Mouse (Mus musculus): Measurements from ENCODE around the gene Rdh11.
"Not testable (repeated sequence)": the region's sequence is repeated elsewhere in the genome, so short reads cannot be mapped to it uniquely, and the experiment has no call there.

Gene Rdh11

GRCm38 (mm10) chr12:79192193-79192592 is at the start of gene Rdh11:
TSS of gene Rdh11 (minus strand) at chr12:79192293.
- no peak for DNase-seq (ENCODE audit: low spot score in 2 of 2)

- peak in 1 of 2 experiments; percentile 20 for DNase-seq (ENCODE audit: low spot score in 2 of 2)
These were observed 43.5 kb upstream of the Rdh11 start for GRCm38 (mm10) chr12:79235485-79236080.

GRCm38 (mm10) chr12:79217511-79217910 is 25.4 kb upstream of the Rdh11 start:
- DNase-seq (ENCODE audit: low spot score in 2 of 2) = no peak

GRCm38 (mm10) chr12:79211447-79211846 is 19.4 kb upstream of the Rdh11 start:
- DNase-seq (ENCODE audit: low spot score in 2 of 2) = no peak

GRCm38 (mm10) chr12:79208703-79209464 is 16.8 kb upstream of the Rdh11 start, which contains the start of gene Rdh12:
TSS of gene Rdh12 (plus strand) at chr12:79208914.
- peak in 1 of 2 experiments; percentile 37 for DNase-seq (ENCODE audit: low spot score in 2 of 2)

GRCm38 (mm10) chr12:79201882-79202281 is 9.8 kb upstream of the Rdh11 start:
- no peak for DNase-seq (ENCODE audit: low spot score in 2 of 2)

- DNase-seq (ENCODE audit: low spot score in 2 of 2) = no peak
These were observed 5.0 kb upstream of the Rdh11 start for GRCm38 (mm10) chr12:79197105-79197504.

- DNase-seq (ENCODE audit: low spot score in 2 of 2) = peak; percentile 35 to 76
These were observed 1.3 kb upstream of the Rdh11 start for GRCm38 (mm10) chr12:79193441-79193840.

- peak in 1 of 2 experiments; percentile 73 for DNase-seq (ENCODE audit: low spot score in 2 of 2)
These were observed 392 bp downstream of the Rdh11 start for GRCm38 (mm10) chr12:79191701-79192100.

- peak; percentile 43 to 72 for DNase-seq (ENCODE audit: low spot score in 2 of 2)
These were observed 991 bp downstream of the Rdh11 start for GRCm38 (mm10) chr12:79190931-79191673.

GRCm38 (mm10) chr12:79185160-79185559 is 6.9 kb downstream of the Rdh11 start:
- DNase-seq (ENCODE audit: low spot score in 2 of 2) = not testable (repeated sequence)

GRCm38 (mm10) chr12:79175998-79176397 is 16.1 kb downstream of the Rdh11 start:
- DNase-seq (ENCODE audit: low spot score in 2 of 2) = no peak

- no peak for DNase-seq (ENCODE audit: low spot score in 2 of 2)
These were observed 18.4 kb downstream of the Rdh11 start for GRCm38 (mm10) chr12:79173721-79174120.

- DNase-seq (ENCODE audit: low spot score in 2 of 2) = peak; percentile 84 to 91
These were observed 19.8 kb downstream of the Rdh11 start, which contains the start of gene Vti1b for GRCm38 (mm10) chr12:79172019-79172941. TSS of gene Vti1b (minus strand) at chr12:79172667.

- peak in 1 of 2 experiments; percentile 29 for DNase-seq (ENCODE audit: low spot score in 2 of 2)
These were observed 20.7 kb downstream of the Rdh11 start for GRCm38 (mm10) chr12:79171269-79171995.

- DNase-seq (ENCODE audit: low spot score in 2 of 2) = peak in 1 of 2 experiments; percentile 27
These were observed 21.7 kb downstream of the Rdh11 start for GRCm38 (mm10) chr12:79170421-79170820.

- DNase-seq (ENCODE audit: low spot score in 2 of 2) = no peak
These were observed 22.9 kb downstream of the Rdh11 start for GRCm38 (mm10) chr12:79169173-79169572.

GRCm38 (mm10) chr12:79162876-79163275 is 29.2 kb downstream of the Rdh11 start:
- DNase-seq (ENCODE audit: low spot score in 2 of 2) = no peak

- DNase-seq (ENCODE audit: low spot score in 2 of 2) = no peak
These were observed 42.4 kb downstream of the Rdh11 start for GRCm38 (mm10) chr12:79149653-79150052.

GRCm38 (mm10) chr12:79141384-79141783 is 50.7 kb downstream of the Rdh11 start:
- DNase-seq (ENCODE audit: low spot score in 2 of 2) = no peak

Measured in left cerebral cortex, adult 9 months (tissue).